ENCODE assay signal across 8 mouse cellular contexts in the genomic region with DNA sequence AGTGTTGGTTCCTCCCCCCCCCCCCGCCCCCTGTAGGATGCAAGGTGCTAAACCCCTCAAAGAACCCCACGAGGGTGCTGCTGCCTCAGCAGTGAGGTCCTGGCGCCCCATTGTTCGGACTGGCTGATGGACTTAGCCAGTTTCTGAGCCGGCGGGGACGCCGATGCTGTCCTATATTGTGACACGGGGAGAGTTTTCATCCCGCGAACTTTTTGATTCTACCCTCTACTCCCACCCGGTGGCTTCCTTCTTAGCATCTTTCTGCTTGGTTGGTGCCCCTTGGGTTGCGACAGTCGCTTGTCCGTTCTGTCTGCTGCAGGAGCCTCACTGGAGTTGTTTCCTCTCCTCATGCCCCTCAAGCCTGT. TPM values are rescaled to one million over a fixed set of nuclear protein-coding genes. Genes with fewer than 3 reads are reported as not detected.
DNase-seq lines count a peak whose midpoint lies in the region; ATAC-seq and TF ChIP-seq lines count a peak whose summit lies in the region.

No protein-coding gene starts in this region.

- 0 out of 2 replicates have a peak, but pooled peaks have one; percentile 15 for ATAC-seq in heart, embryonic 14.5 days (ENCODE audit: insufficient number of reproducible peaks, insufficient read depth, low FRiP score, low read depth)
- peak; percentile 46 for ATAC-seq in lung, postnatal 0 days

- peak overlapping the region; percentile 93 for H3K4me2 ChIP-seq in heart, embryonic 14.5 days (ENCODE audit: low read length)
- peak overlapping the region; percentile 99 for H3K4me2 ChIP-seq in lung, postnatal 0 days (replicated peaks; ENCODE audit: low read depth, low read length)

- peak; percentile 48 for DNase-seq in layer of hippocampus, adult 11-12 months (ENCODE audit: low spot score)
- DNase-seq in layer of hippocampus, adult 9-10 months (ENCODE audit: low spot score): no peak
- peak; percentile 9 for DNase-seq in c-Kit-positive CD71-negative TER-119-negative erythroid progenitor cells, embryonic 14.5 days (ENCODE audit: low read depth)
- DNase-seq in layer of hippocampus, adult 18-20 months (ENCODE audit: low spot score in 2 of 2): peak; percentile 20 to 48
- no peak for DNase-seq in lung, postnatal 0 days (ENCODE audit: low spot score)
- DNase-seq in right cerebral cortex, postnatal 10 days (ENCODE audit: low spot score in 2 of 2): peak; percentile 56 to 65
- no peak for DNase-seq in spleen, postnatal 14 days (ENCODE audit: low spot score in 2 of 2)

- no peaks in the 10 kb centered on the region for H3K27me3 ChIP-seq in heart, embryonic 14.5 days (ENCODE audit: control insufficient read depth, insufficient read depth, low read length)
- H3K27me3 ChIP-seq in lung, postnatal 0 days (replicated peaks; ENCODE audit: insufficient read depth, low read length): 0 out of 2 replicates have a peak, but pooled peaks cover 5% of the 10 kb centered on the region

- WGBS in heart, embryonic 14.5 days: 1% methylated on average over 15 of the region's 15 CpGs
- under 1% methylated on average over 14 of the region's 15 CpGs for WGBS in lung, postnatal 0 days

- no peaks in the 10 kb centered on the region for H3K9me3 ChIP-seq in heart, embryonic 14.5 days (ENCODE audit: control insufficient read depth, low read length)
- no peaks in the 10 kb centered on the region for H3K9me3 ChIP-seq in lung, postnatal 0 days (ENCODE audit: low read length)

- peak overlapping the region; percentile 63 to 90 for H3K27ac ChIP-seq in heart, embryonic 14.5 days (replicated peaks in 1 of 2; ENCODE audit: control insufficient read depth in 1 of 2, insufficient read depth in 1 of 2, low read depth in 2 of 2, low read length in 2 of 2)
- no peak overlapping the region for H3K27ac ChIP-seq in lung, postnatal 0 days (ENCODE audit: low read length)

- peak overlapping the region; percentile 86 for H3K9ac ChIP-seq in heart, embryonic 14.5 days (ENCODE audit: low read length)
- H3K9ac ChIP-seq in lung, postnatal 0 days (replicated peaks; ENCODE audit: low read depth): no peak overlapping the region

- no peak for TF ChIP-seq EP300 in lung, postnatal 0 days (IDR thresholded peaks at IDR 0.05)

- H3K36me3 ChIP-seq in heart, embryonic 14.5 days (ENCODE audit: control insufficient read depth, insufficient read depth, low read length): no peaks in the 10 kb centered on the region
- no peaks in the 10 kb centered on the region for H3K36me3 ChIP-seq in lung, postnatal 0 days (ENCODE audit: insufficient read depth, low read length)

- peaks cover 0 to 6% of the 10 kb centered on the region in 2 experiments; a peak in 2 of 4 replicates for H3K4me1 ChIP-seq in heart, embryonic 14.5 days (ENCODE audit: control insufficient read depth in 2 of 2, insufficient read depth in 2 of 2, low read length in 2 of 2)
- H3K4me1 ChIP-seq in lung, postnatal 0 days (ENCODE audit: insufficient read depth, low read depth, low read length): no peaks in the 10 kb centered on the region

- TF ChIP-seq CTCF in lung, postnatal 0 days (IDR thresholded peaks at IDR 0.05): peak; percentile 8; the same call in 1 of the 2 replicates

- H3K4me3 ChIP-seq in heart, embryonic 14.5 days (ENCODE audit: control insufficient read depth in 1 of 2, insufficient read depth in 1 of 2, low read depth in 1 of 2, low read length in 2 of 2): peak overlapping the region; percentile 86 to 92
- H3K4me3 ChIP-seq in lung, postnatal 0 days (ENCODE audit: low read depth, low read length): peak overlapping the region; percentile 74

RNA-seq across cellular contexts. Expression of a gene that starts 0.6 kb away (rescaled TPM):
- polyA plus RNA-seq in heart, embryonic 14.5 days (2014; fragmentation: Nextera tagmentation; extraction: Ambion mirVana): 0.80 and 0.89 TPM in 2 replicates
- total RNA-seq in layer of hippocampus, adult 18-20 months (2021): 10 to 100 TPM; 16.8 to 19.2 TPM
- 0.37 and 0.38 TPM in 2 replicates for polyA plus RNA-seq in lung, postnatal 0 days (2015; fragmentation: Nextera tagmentation; extraction: Ambion mirVana)

RNA-seq across cellular contexts. Expression of a gene that starts 55.1 kb away (rescaled TPM):
- polyA plus RNA-seq in heart, embryonic 14.5 days (2014; fragmentation: Nextera tagmentation; extraction: Ambion mirVana): 0.43 and 1.2 TPM in 2 replicates
- total RNA-seq in layer of hippocampus, adult 18-20 months (2021): 1 to 10 TPM; 4.3 to 5.5 TPM
- 0.10 and 0.25 TPM in 2 replicates for polyA plus RNA-seq in lung, postnatal 0 days (2015; fragmentation: Nextera tagmentation; extraction: Ambion mirVana)

Comparison
In these comparisons a context has a peak if more than half of its experiments do, and no peak if none do; other contexts are left out.
1. DNase-seq: peak in layer of hippocampus, adult 11-12 months (single experiment), c-Kit-positive CD71-negative TER-119-negative erythroid progenitor cells, embryonic 14.5 days (single experiment), layer of hippocampus, adult 18-20 months (2 of 2) and right cerebral cortex, postnatal 10 days (2 of 2); none in layer of hippocampus, adult 9-10 months (single experiment), lung, postnatal 0 days (single experiment) and spleen, postnatal 14 days (0 of 2).